Mouse (Mus musculus): ENCODE measurements around the gene Mtmr6.

The Mtmr6 gene

DNA sequence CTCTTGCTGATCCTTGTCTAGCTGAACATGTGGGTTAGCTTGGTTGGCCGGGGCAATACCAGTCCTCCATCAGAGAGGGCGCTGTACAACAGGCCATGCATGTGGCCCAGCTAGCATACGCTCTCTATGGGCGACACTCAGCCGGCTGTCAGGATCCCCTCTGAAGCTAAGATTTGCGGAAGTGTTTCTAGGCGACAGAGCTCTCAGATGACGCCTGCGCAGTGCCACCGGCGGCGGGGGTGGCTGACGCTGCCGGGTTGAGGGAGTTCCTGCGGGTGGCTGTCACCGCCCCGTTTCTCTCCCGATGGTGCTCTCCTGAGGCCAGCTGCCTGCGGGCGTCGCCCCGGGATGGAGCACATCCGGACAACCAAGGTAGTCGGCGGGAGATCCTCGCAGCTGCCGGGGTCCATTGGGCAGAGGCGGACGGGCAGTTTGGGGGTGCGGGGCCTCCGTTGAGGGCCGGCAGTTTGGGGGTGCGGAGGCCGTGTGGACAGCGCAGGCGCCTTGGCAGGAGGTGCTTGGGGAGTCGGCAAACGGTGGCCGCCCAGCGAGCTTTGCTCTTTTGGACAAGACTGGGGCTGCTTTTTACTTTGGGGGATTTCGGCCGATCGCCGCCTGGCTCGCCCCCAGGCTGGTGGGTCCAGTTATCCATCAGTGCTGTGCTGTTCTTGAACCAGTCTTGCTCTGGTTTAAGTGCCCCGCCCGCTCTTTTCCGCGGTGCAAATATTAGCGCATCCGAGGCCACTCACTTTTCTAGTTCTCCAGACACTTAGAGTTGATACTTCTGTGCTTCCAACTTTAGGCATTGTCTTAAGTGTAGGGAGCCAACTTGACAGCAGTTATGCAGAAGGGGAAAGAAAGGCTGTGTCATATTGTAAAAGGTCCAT lies at the start of gene Mtmr6:
TSS of gene Mtmr6 (plus strand) at position 239 of the 887 bp plus-strand sequence.
- DNase-seq (ENCODE audit: low spot score in 2 of 2) = peak; percentile 91 to 97

DNA sequence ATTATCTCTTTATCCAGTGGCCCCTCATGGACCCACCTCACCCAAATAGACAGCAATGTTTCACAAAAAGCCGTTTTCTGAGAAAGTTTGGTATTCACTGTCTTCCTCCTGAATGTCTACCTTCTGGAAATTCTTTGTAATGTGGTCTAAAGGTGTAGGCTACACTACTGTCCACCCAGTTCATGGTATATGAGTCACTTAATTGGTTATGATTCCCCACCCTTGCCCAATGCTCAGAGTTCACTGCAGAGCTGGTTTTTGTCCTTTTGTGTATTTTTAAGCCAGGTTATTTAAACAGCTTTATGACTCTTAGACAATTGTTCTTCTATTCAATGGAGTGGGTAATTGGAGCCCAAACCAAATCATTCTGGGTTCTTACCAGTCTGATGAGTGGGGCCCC lies 48.9 kb upstream of the Mtmr6 start:
- DNase-seq (ENCODE audit: low spot score in 2 of 2) = no peak

DNA sequence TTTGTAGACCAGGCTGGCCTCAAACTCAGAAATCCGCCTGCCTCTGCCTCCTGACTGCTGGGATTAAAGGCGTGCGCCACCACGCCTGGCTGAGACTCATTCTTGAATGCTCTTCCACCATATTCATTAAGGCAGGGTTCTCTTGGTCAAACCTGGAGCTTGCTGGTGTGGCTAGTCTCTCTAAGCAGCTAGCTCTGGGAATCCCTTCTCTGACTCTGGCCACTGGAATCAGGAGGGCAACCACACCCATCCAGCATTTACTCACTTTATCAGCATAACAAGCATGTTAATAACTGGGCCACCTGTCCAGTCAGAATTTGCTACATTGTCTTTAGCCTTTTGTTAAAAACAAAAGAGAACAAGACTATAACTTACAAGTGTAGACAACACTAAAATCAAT lies 47.4 kb upstream of the Mtmr6 start:
- DNase-seq (ENCODE audit: low spot score in 2 of 2) = no peak

DNA sequence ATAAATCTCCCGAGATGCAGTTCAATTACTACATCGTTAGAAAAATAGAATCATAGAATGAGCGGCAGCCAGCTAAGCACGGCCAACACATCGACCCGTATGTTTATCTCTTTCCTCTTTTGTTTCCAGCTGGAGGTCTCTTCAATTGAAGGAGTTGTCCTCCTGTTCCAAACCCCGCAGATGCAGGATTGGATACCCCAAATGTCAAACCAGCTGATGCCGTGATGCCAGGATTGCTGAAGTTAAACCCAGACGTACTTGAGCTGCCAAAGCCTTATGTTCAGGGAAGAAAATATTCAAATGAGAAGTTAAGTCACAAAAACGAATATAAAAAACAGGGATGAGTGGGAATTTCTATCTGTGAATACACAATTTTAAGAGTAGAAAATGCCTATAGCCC lies 45.1 kb upstream of the Mtmr6 start:
- no peak for DNase-seq (ENCODE audit: low spot score in 2 of 2)

DNA sequence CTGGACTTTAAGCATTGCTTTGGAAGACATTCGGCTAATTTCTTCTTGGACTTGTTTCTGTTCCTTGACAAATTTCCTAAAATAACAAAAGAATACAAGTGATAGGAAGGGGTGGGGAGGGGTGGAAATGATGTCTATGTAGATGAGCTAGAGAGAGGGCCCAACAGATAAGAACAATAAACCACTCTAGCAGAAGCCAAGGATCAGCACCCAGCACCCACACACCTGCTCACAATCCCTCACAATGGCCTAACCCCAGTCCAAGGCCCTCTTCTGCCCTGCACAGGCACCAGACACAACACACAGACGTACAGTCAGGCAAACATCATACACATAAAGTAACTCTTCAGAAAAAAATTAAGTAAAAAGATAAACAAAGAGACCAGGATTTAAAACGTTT lies 26.5 kb upstream of the Mtmr6 start:
- no peak for DNase-seq (ENCODE audit: low spot score in 2 of 2)

DNA sequence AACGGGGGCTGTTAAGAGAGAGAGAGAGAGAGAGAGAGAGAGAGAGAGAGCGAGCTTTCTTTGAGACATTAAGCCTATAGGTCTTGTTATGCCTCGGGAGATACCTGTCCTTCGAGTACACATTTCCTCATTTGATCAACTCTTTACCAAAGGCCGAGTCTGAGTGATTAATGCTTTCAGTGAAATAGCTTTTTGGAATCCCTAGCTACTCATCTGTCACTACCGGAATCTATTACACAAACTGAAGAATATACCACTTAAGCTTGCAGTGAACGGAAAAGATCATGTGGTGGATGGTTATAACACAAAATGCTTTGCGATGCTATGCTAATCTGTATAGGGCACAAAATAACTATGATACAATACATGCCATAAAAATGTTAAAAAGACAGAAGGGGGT lies 14.7 kb upstream of the Mtmr6 start:
- DNase-seq (ENCODE audit: low spot score in 2 of 2) = no peak

DNA sequence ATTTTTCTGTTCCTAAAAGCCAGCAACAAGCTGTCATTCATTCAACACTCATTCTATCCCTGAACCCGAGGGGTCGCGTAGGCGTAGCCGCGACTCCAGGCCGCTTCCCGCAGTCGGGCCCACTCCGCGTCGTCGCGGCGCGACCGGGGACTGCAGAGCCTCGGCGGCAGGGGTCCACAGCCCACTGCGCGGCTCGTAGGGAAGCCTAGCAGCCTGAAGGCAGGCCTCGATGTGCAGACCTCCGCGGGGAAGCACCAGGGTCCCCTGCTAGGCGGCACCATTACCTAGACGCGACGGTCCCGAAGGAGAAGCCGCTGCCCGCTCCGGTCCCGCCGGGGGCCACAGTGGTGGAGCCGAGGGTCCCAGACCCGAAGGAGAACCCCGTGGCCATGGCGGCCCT lies 14.1 kb upstream of the Mtmr6 start:
- no peak for DNase-seq (ENCODE audit: low spot score in 2 of 2)

DNA sequence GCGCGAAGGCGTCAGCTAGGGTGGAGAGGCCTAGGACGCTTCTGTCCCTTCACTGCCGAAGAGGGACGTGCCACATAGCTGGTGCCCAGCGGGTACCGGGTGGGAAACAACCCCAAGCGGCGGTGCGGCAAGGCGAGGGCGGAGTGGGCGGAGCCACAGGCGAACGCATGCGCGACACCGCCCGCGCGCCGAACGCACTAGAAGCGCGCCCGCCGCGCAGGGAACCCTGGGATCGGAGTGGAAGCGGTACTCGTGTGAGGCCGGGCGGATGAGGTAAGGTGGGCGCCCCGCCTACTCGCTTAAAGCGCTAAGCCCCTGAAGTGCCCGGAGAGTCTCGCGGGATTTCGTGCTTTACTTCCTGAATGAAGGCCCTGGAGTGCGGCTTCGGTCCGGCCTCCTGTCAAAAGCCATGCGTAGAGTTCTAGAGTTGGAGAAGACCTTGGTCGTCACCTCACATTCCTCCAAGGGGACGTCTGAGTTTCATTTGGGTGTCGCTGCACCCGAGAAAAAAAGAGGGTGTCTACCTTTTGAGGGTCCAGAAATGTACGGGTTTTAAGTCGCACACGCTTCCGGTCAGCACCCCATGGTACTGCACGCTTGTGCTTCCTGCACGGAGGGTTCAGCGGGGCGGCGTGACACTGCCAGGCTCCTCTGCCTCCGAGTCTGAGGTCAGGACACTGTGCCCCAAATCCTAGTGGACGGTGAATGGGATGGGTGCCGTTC lies 13.6 kb upstream of the Mtmr6 start, which contains the start of the genes Nupl1 and Gm49336:
TSS of gene Nupl1 (minus strand) at position 151 of the 723 bp plus-strand sequence.
TSS of gene Gm49336 (minus strand) at position 227 of the 723 bp plus-strand sequence.
- peak; percentile 97 to 99 for DNase-seq (ENCODE audit: low spot score in 2 of 2)

DNA sequence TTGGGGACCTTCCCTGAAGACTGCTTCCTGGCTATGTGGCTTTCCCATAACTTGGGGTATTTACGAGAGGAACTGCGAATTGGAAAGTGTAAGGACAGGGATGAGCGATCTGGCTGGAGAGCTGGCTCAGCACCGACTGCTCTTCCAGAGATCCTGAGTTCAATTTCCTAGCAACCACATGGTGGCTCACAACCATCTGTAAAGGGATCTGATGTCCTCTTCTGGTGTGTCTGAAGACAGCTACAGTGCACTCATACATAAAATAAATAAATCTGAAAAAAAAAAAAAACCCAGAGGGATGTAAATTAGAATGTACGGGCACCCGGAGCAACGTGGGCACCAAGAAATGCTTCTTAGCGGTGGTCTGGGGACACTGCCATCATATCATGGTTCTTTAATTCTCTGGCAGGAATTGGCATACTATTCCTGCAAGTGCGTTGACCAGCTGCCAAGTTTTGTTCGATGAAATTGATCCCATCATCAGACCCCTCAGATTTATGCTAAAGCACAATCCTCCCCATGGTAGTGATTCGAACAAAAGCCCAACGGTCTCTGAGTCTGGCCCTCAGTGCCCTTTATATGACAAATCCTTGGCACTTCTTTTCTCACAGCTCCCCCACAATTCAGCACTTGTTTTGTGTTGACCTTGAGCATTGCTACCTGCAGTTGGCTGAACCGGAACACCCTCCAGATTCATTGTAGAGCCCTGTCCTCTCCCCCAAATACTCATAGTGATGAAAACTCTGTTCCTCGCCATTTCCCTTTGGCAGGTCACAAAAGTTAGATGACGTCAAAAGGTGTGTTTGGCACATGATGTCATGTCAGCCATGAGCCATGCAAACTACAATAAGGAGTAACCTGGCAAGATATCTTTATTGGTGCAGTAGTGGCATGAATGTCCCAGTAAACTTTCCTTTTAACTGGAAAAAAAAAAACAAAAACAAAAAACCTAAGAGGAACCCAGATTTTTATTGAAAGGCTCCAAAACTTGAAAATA lies 12.7 kb upstream of the Mtmr6 start:
- peak in 1 of 2 experiments; percentile 14 for DNase-seq (ENCODE audit: low spot score in 2 of 2)

DNA sequence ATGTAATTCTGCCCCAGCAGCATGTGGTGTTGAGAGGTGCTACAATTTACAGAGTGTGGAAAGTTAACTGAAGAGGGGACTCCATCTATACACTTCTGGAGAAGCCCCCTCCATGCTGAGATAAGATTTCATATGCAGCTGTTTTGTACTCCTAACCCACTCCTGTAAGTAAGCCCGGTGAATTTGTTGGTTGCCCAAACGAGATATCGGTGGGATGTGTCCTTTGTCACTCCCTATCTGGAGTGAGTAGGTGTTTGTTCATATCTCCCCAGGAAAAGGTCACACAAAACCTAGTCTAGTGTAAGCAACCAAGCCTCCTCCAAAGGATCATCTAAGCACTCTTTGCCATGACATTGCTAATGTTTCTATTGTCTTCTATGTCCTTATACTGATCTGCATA lies 11.6 kb upstream of the Mtmr6 start:
- no peak for DNase-seq (ENCODE audit: low spot score in 2 of 2)

DNA sequence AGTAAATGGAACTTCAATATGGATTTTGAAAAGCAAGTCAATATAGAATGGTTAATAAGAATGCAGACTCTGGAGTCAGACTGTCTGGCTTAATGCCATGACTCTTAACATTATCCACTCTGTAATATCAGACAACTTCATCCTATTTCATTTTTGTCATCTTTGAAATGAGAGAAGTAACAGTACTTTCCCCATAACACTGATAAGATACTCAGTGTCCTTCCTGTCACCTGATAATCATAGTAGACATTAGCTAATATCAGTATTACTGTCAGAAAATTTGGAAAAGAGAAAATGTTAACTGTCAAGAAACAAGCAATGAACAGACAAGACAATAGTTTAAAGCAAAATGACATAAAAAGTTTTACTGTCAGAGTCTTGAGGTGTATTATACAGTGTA lies 10.3 kb upstream of the Mtmr6 start:
- DNase-seq (ENCODE audit: low spot score in 2 of 2) = no peak

DNA sequence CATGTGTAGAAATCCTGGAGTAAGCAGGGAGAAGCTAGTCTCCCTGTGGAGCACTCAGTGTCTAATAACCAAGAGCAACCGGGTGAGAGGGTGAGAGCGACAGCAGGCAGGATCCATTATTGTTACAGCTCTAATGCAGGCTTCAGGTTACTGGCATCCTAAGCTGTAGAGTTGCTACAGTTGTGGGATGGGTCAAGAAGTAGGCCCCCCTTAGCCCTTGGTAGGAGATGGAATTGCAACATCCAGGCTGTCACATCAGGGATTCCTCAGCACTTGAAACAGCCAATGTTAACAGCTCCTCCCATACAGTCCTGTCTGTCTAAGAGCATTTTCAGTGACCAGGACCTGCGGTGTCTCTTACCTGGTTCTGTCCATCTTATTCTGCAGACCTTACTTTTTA lies 8.7 kb upstream of the Mtmr6 start:
- DNase-seq (ENCODE audit: low spot score in 2 of 2) = no peak

DNA sequence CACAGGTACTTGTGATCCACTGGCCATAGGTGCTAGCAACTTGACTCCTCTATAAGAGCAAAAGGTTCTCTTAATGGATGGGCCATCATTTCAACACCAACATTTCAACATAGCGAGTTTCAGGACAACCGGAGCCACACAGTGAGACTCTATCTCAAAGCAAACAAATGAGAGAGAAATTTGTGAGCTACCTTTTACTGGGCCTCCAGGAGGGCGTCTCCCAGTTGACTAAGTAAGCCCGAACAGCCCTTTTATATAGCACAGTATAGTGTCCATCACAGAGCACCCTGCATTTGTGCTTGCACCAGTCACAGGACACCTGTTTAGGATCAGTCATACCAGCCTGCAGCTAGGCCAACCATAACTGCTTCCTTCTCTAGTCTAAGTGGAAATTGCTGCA lies 7.9 kb upstream of the Mtmr6 start:
- no peak for DNase-seq (ENCODE audit: low spot score in 2 of 2)

DNA sequence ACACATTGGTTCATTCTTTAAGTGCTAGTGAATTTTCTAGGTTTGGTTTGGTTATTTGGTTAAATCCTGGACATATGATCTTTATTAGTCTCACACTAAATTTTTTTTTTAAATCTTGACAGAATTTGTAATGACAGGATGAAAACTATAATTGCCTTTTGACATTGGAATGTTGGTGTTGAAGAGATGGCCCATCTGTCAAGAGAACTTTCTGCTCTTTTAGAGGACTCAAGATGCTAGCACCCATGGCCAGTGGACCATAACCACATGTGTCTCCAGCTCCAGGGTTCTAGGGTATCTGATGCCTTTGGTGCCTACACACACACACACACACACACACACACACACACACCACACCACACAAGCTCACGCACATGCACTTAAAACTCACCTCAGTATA lies 7.2 kb upstream of the Mtmr6 start:
- DNase-seq (ENCODE audit: low spot score in 2 of 2) = no peak

DNA sequence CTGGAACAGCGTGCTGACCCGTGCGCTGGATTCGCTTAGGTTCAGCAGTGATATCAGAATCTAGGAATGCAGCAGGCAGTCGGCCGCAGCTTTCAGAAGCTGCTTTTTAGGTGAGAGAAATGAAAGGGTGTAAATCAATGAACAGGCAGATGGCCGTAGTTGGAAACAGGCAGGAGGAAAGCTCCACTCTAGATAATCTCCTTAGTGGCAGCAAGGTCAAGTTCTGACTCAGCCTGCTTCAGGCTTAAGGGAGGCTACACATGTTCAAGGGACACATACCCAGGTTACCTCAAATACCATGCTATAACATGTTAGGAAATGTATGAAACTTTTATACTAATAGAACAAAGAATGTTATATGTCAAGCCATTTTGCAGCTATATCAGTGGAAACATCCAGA lies 2.7 kb upstream of the Mtmr6 start:
- no peak for DNase-seq (ENCODE audit: low spot score in 2 of 2)

DNA sequence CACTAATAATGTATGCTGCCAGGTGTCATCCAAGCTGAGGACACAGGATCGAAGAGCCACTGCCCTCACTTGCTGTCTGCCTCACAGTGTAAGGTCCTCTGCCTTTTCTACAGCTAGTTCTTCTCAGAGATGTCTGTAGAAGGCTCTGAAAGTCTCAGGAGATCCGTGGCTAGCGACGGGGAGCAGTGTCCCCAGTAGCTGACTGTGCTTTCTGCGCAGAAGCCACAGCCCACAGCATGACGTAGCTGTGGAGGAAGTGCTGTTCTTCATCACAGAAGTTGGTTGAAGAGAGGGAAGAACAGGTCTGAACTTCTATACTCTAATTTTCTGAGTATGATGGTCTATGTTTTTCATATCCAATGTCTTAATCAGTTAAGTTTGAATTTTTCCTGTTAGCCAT lies 4.3 kb downstream of the Mtmr6 start:
- no peak for DNase-seq (ENCODE audit: low spot score in 2 of 2)

DNA sequence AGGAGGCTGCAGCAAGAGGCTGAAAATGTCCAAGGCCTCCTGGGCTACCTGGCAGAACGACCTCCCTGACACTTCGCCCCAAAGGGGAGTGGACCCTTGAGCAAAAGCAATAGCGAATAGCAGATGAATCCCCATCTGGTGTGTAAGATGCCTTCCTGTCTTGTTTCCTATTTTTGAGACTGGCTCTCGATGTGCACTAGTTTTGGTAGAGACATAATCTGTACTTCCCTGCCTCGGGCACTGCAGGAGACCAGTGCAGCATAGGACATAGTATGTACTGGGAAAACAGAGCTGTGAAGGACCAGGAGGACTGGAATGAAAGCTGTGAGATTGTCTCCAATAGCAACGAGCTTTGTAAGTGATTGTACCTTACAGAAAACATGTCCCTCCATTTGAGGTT lies 8.3 kb downstream of the Mtmr6 start:
- no peak for DNase-seq (ENCODE audit: low spot score in 2 of 2)

DNA sequence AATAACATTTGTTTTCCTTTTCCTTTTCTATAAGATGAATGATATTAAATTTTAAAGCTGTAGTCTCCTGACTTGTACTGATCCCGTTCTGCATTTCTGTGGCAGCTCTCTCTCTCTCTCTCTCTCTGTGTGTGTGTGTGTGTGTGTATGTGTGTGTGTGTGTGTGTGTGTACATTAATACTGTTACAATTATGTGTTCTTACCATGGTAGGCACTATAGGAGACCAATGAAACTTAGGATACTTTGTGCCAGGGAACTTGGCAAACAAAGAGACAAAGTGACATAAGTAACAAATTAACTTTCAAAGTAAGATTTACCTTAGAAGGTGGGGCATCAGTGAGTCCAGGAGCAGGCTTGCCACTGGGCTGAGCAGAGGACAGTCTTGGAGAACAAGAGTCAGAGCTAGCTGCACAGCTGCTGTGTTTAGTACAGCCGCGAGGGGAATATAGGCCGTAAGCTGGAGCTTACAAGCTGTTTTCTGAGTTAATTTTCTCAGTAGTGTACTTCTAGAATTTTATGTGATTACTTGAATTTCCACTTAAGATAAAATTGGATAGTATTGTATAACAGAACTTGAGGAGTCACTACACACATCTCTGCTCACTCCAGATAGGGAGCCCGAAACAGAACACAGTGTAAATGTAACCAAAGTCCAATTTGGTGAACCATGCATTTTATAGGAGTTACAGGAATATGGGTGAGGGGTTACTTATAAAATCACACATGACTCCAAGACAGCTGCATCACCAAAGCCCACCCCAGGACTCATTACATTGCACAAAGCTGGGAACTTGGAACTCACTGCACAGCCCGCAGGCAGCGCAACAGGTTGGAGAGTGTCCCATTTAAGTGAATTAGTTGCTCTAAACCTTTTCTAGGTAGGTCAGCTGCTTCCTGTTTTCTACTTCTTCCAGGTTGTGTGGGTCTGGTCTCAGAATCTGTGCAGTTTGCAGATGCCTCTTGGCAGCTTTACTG lies 10.6 kb downstream of the Mtmr6 start:
- DNase-seq (ENCODE audit: low spot score in 2 of 2) = no peak

DNA sequence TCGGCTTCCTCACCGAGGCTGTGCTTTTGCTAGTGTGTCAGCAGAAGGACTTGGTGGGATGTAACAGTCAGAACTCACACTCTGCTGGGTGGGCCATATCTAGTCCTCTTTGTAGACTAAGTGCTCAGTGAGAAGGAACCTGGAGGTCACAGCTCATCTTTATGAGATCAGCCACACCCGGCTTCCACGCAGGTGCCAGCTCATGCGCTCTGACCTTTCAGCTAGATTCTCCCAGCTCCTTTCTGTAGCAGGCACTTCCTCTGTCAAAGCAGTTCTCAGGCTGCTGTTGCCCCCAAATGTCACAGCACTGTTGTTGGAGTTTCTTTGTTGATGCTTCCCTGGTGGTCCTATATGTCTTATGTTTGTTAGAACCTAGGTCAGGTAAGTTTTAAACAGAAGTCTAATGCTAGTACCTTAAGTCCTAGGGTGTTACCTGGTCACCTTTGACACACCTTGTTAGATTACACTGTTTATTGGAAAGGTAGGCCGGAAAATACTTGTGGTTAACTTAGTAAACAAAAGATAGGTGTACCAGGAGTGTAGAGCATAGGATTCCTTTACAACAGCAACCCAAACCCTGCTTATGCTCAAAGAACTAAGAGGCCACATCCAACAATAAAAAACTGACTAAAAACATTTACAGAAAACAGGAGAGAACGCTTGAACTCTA lies 21.3 kb downstream of the Mtmr6 start:
- DNase-seq (ENCODE audit: low spot score in 2 of 2) = no peak

DNA sequence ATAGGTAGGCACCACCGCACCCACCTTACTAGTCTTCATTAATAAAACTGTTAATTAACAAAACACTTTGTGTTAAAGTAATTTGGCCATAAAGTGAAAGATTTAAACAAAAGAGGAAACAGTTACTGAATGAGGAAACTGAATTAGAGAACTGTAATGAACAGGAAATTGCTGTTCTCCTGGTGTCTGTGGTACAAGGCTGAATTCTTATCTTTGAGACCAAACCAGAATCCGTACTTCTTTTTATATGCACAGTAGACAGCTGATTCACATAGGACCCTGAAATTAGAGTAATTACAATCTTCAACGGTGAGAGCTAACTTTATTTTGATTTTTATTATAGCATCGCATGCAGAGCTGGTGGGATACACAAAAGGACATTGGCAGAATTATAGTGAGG lies 25.3 kb downstream of the Mtmr6 start:
- DNase-seq (ENCODE audit: low spot score in 2 of 2) = no peak
